Mouse (Mus musculus) hindbrain, embryonic 15.5 days (tissue): ENCODE data around the gene Gm33815. TPM values are rescaled to one million over a fixed set of nuclear protein-coding genes. Genes with fewer than 3 reads are reported as not detected.
"Not testable (repeated sequence)": the region's sequence is repeated elsewhere in the genome, so short reads cannot be mapped to it uniquely, and the experiment has no call there.

Experiments
- ATAC-seq: fragments of 200-750 bp; cut with Nextera tagmentation; 2 replicates; pipeline ENCODE4 v1.8.0; 2017; ENCODE audit warnings: low read depth, moderate number of reproducible peaks, moderate TSS enrichment; ENCODE audit not compliant: low FRiP score
- H3K27ac ChIP-seq: fragments of 300-500 bp; sonication (generic); replicated peaks from 2 replicates; pipeline ENCODE4 v1.5.1; 2015; ENCODE audit warnings: mild to moderate bottlenecking, inconsistent platforms
- H3K27me3 ChIP-seq: fragments of 300-500 bp; sonication (generic); 2 replicates; pipeline ENCODE4 v1.6.1; 2015; ENCODE audit warnings: control low read depth, inconsistent platforms
- H3K36me3 ChIP-seq: fragments of 300-500 bp; sonication (generic); 2 replicates; pipeline ENCODE4 v1.6.1; 2015; ENCODE audit warnings: control low read depth, inconsistent platforms
- H3K4me1 ChIP-seq: fragments of 300-500 bp; sonication (generic); replicated peaks from 2 replicates; pipeline ENCODE4 v1.6.1; 2015; ENCODE audit warnings: control low read depth, inconsistent platforms
- H3K4me2 ChIP-seq: fragments of 300-500 bp; sonication (generic); 2 replicates; pipeline ENCODE4 v1.6.1; 2015; ENCODE audit warnings: moderate library complexity, mild to moderate bottlenecking, inconsistent platforms
- H3K4me3 ChIP-seq: fragments of 300-500 bp; sonication (generic); 2 replicates; pipeline ENCODE4 v1.5.1; 2015; ENCODE audit warnings: mild to moderate bottlenecking, inconsistent platforms
- H3K9ac ChIP-seq: fragments of 300-500 bp; sonication (generic); 2 replicates; pipeline ENCODE4 v1.6.1; 2015; ENCODE audit warnings: inconsistent platforms
- H3K9me3 ChIP-seq: fragments of 300-500 bp; sonication (generic); 2 replicates; pipeline ENCODE4 v1.6.1; 2016; ENCODE audit warnings: control low read depth, inconsistent platforms
- WGBS: fragments of 180-500 bp; shearing (Covaris S2); methylation state at CpG from one replicate; pipeline ENCODE4 v1.1.7; 2015; 5-methylcytosine and 5-hydroxymethylcytosine counted together
- polyA plus RNA-seq: library from polyadenylated mRNA; unstranded; fragments of >200 nt; fragmentation: Nextera tagmentation; extraction: Ambion mirVana; gene quantifications from 2 replicates; pipeline ENCODE4 v1.2.1, GENCODE M21; 2015

The Gm33815 gene
- polyA plus RNA-seq = not detected in 2 replicates

GRCm38 (mm10) chrY:69320832-69321231 lies at the start of gene Gm33815:
TSS of gene Gm33815 (plus strand) at chrY:69321132.
- no CpG with 5 or more reads among the region's 1 CpGs for WGBS
- not testable (repeated sequence) for H3K27ac ChIP-seq, H3K36me3 ChIP-seq, H3K9me3 ChIP-seq, H3K27me3 ChIP-seq, ATAC-seq, H3K9ac ChIP-seq, H3K4me2 ChIP-seq, H3K4me1 ChIP-seq, H3K4me3 ChIP-seq
